Mouse (Mus musculus): Measurements from ENCODE around the gene Gm10696.
"Not testable (repeated sequence)": the region's sequence is repeated elsewhere in the genome, so short reads cannot be mapped to it uniquely, and the experiment has no call there.

The Gm10696 gene

GRCm38 (mm10) chr3:94178093-94178492 is at the start of gene Gm10696:
TSS of gene Gm10696 (minus strand) at chr3:94178193.
- not testable (repeated sequence) for DNase-seq (ENCODE audit: extremely low spot score, low read depth, low spot score)

GRCm38 (mm10) chr3:94196414-94196813 is 18.4 kb upstream of the Gm10696 start, which contains the start of gene Gm5286:
TSS of gene Gm5286 (plus strand) at chr3:94196714.
- DNase-seq (ENCODE audit: extremely low spot score, low read depth, low spot score), result not testable (repeated sequence)

GRCm38 (mm10) chr3:94167351-94167750 is 10.6 kb downstream of the Gm10696 start:
- not testable (repeated sequence) for DNase-seq (ENCODE audit: extremely low spot score, low read depth, low spot score)
